Mouse (Mus musculus) adrenal gland, adult 18-20 months (tissue): ENCODE results near the gene Ano10. TPM values are rescaled to one million over a fixed set of nuclear protein-coding genes. Genes with fewer than 3 reads are reported as not detected.

Source experiments
- DNase-seq, 2 experiments: peaks; one replicate each; pipeline ENCODE4 v3.0.0; 2021 to 2022; ENCODE audit warnings: low spot score in 2 of 2
- microRNA-seq, 2 experiments: library from miRNA; unstranded; fragments of <30 nt; microRNA quantifications; one replicate each; pipeline ENCODE4 v1.2.0; 2021; ENCODE audit warnings: borderline number of aligned reads in 2 of 2
- total RNA-seq, 2 experiments: library from RNA; stranded (reverse); gene quantifications; 1 replicate in 1 of 2; 2 replicates in 1 of 2; pipeline ENCODE4 v1.2.3; 2021

The Ano10 gene
- total RNA-seq, 2 experiments from 2014 or later, result 59.0 to 93.2 TPM

DNA sequence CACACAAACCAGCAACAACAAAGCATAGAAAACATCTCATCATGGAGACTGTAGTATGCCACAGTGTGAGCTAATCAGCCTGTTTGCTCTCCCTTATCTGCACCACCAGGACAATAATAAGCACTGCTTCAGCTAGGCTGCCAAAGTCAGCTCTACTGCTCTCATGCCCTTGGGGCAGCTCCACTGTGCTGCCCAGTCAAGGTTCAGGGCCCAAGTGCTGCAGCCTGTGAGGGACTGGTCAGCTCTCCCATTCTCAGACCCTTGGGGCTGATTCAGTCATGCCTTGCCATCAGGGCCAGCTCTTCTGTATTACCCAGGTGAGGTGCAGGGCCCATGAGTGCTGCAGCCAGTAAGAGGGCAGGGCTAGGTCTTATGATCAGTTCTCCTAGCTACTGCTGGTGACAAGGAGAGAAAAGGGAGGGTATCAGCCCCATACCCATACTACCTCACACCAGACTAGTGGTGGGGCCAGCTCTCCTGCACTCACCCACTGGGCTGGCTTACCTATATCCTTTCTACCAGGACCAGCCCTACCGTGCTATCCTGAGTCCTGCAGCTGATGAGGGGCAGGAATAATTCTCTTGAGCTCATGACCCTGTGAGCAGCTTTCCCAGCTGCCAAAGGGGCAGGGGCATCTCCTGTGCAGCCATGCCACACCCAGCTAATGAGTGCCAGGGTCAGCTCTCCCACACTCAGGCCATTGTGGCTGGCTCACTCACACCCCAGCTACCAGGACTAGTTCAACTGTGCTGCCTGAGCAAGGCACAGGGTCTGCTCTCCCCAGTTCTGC lies 158.9 kb downstream of the Ano10 start:
- DNase-seq, result no peak

DNA sequence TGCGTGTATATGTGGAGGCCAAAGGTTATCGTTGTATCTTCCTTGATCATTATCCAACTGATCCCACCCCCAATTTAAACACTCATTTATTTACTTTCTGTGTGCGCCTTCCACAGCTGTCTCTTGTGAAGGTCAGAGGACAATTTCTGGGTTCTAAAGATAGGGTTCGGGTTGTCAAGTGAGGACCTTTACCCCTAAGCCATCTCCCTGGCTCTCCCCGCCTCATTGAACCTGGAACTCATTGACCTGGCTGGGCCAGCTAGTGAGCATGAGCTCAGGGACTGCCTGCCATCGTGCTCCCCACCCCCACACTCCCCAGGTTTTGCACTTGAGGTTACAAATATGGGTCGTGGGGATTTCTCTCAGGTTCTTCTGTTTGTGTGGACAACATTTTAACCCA lies 162.1 kb downstream of the Ano10 start:
- no peak for DNase-seq

DNA sequence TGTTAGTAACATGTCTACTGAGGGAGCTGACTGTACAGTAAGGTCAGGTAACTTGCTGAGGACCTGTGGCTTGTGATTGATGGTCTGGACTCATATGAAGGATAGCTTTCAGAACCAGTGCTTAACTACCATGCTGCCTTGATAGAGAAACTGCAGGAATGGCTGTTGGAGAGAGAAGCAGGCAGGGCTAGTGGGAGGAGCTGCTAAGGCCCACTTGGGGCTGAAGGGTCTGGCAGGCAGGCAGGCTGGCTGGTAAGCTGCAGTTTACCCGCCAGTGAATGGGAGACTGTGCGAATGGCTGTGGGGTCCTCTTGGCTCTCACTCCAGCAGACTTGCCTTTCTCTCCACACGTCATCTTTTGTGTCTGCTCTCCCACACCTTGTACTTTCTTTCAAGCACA lies 163.6 kb downstream of the Ano10 start:
- no peak for DNase-seq

DNA sequence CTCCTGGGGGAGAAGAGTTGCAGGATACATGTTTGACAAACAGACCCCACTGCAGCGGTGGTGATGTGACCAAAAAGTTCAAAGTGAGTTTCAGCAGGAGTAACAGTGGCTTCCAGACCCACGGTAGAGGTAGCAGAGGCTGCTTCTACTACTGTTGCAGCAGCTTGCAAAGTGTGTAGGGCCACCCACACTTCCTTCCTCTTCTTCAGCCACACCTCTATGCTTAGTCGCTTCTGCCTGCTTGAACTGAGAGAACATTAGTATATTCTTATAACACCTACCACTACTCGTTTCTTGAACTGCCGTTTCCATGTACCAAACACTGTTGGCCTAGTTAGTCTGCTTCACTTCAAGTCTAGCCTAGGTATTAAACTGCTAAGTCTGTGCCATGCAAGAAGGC lies 165.5 kb downstream of the Ano10 start:
- DNase-seq, result no peak

DNA sequence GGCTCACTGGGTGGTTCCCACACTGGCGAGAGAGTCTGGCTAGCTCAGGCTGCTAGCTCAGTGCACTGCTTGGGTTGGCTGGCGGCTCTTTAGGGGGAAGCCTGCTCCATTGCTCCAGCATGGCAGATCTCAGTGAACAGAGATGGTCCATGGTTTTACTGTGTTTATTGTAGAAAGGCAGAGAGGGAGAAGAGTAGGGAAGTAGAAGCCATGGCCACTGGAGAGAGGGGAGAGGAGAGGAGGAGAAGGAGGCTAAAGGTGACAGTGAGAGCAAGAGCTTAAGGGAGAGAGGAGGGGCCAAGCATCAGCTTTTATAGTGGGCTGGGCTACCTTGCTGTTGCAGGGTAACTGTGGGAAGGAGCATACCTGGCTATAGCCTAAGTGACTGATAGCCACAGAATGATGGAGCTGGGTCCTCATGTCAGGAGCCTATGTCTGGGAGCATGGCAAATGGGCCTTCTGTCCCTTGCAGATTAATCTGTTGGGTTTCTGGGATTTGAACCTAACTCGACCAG lies 166.9 kb downstream of the Ano10 start:
- no peak for DNase-seq

DNA sequence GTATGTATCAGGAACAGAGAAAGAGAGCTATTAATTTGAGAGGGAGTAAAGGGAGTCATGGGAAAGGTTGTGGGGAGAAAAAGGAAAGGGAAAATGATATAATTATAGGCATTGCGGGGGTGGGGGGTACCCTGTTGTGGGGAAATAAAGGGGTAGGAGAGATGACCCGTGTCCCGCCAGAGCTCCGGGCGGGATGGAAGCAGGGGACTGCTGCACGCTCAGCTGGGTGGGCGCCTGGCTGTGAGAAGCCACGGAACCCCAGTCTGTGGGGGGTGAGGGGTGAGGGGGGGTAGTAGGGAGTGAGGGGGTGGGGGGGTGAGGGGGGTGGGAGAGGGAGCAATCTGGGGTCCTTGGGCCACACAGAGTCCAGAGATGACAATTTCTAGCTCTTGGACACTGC lies 167.4 kb downstream of the Ano10 start:
- no peak for DNase-seq

Small RNAs within 50 kb of the gene (microRNA-seq; reads per million reads assigned to microRNA genes)
- 0 reads per million in 2 experiments for gene Mir8106

Other genes starting within 250 kb of the Ano10 start
- gene Snrk, start 177.2 kb downstream of the Ano10 start, total RNA-seq, result 100 to 1,000 TPM; 209 to 293 TPM
- 10 to 100 TPM; 91.2 to 99.4 TPM for gene Abhd5, start 57.2 kb upstream of the Ano10 start, total RNA-seq